Mouse (Mus musculus) brain, embryonic 14.5 days (tissue): ENCODE measurements around the gene Map3k3.

ENCODE experiments used
- CTCF ChIP-seq: fragments of 200-500 bp; IDR thresholded peaks from 2 replicates; pipeline ENCODE4 v1.5.1; 2012; ENCODE audit warnings: inconsistent platforms, mild to moderate bottlenecking, moderate library complexity, borderline replicate concordance; ENCODE audit not compliant: insufficient read depth, insufficient read length; ENCODE audit errors: extremely low read depth
- POLR2A ChIP-seq: fragments of 200-500 bp; IDR thresholded peaks from 2 replicates; pipeline ENCODE4 v1.6.1; 2012; ENCODE audit warnings: mild to moderate bottlenecking, inconsistent platforms, borderline replicate concordance; ENCODE audit not compliant: poor library complexity, insufficient read depth, insufficient read length, severe bottlenecking; ENCODE audit errors: extremely low read depth

- TF ChIP-seq POLR2A (no peak), CTCF (no peak)
Observed at GRCm38 (mm10) chr11:106084911-106085561, 623 bp downstream of the Map3k3 start.
